Mouse (Mus musculus): ENCODE measurements around the gene Mapre3.

- TF ChIP-seq CTCF (IDR thresholded peaks at IDR 0.05; ENCODE audit: insufficient read depth, low read length) (no peak), POLR2A (IDR thresholded peaks at IDR 0.05; ENCODE audit: borderline replicate concordance, extremely low read depth, low read depth, low read length) (no peak)
These were observed 72.3 kb downstream of the Mapre3 start for GRCm38 (mm10) chr5:30886731-30887130.
